Mouse (Mus musculus) testis, adult 2 months (tissue): ENCODE measurements at regions not wholly inside any gene's neighbourhood (a gene's known extent, or its start where the extent isn't known, plus 50 kb on each side); places are given as distances from the start of the nearest gene placed in this dataset.

ENCODE experiments used
- CTCF ChIP-seq: fragments of 200-500 bp; IDR thresholded peaks from 2 replicates; pipeline ENCODE4 v1.5.1; 2012; ENCODE audit warnings: low read depth, mild to moderate bottlenecking, inconsistent platforms, low read length, moderate library complexity; ENCODE audit not compliant: control insufficient read depth, insufficient read depth, insufficient replicate concordance
- POLR2A ChIP-seq: fragments of 200-500 bp; IDR thresholded peaks from 2 replicates; pipeline ENCODE4 v1.6.1; 2012; ENCODE audit warnings: low read depth, mild to moderate bottlenecking, inconsistent platforms, low read length, moderate library complexity; ENCODE audit not compliant: control insufficient read depth

- TF ChIP-seq CTCF: no peak
- TF ChIP-seq POLR2A: no peak
Observed at GRCm38 (mm10) chr1:76772694-76773093, 742.2 kb downstream of the Epha4 start.
